35 mouse cellular contexts compared by ENCODE assay signal in genomic region chr5:18001646-18002045, GRCm38 (mm10). TPM values are rescaled to one million over a fixed set of nuclear protein-coding genes. Genes with fewer than 3 reads are reported as not detected.
DNase-seq lines count a peak whose midpoint lies in the region; ATAC-seq and TF ChIP-seq lines count a peak whose summit lies in the region.
"Had no signal": no experiment of that assay in that cellular context is flagged by ENCODE, and none has a peak within 500 bp of the region (broad histone marks: within the 10 kb centered on the region; RNA-seq: fewer than 3 reads in every experiment).

No protein-coding gene starts in this region.

- WGBS in kidney, adult 2 months: 49% methylated on average over 4 of the region's 4 CpGs
- 54% methylated on average over 4 of the region's 4 CpGs for WGBS in liver, postnatal 0 days (ENCODE audit: insufficient replicate concordance)

- no peak for TF ChIP-seq EP300 in liver, postnatal 0 days (IDR thresholded peaks at IDR 0.05; ENCODE audit: low read depth)
- no peak for TF ChIP-seq EP300 in CH12.LX (IDR thresholded peaks at IDR 0.05; ENCODE audit: low read length)

- H3K27me3 ChIP-seq in kidney, adult 2 months (replicated peaks; ENCODE audit: control insufficient read depth, insufficient read depth, low read length): no peaks in the 10 kb centered on the region
- no peaks in the 10 kb centered on the region for H3K27me3 ChIP-seq in liver, postnatal 0 days (ENCODE audit: insufficient read depth, low read length)
- no peaks in the 10 kb centered on the region for H3K27me3 ChIP-seq in CH12.LX (replicated peaks)
- H3K27me3 ChIP-seq: embryonic facial prominence, embryonic 13.5 days; forebrain, embryonic 15.5 days; hindbrain, embryonic 15.5 days; limb, embryonic 12.5 days; megakaryocyte, embryonic 14.5 days; midbrain, embryonic 13.5 days had no signal

- DNase-seq in embryo, embryonic 10.5 days (ENCODE audit: low spot score): peak; percentile 17
- no peak for DNase-seq in embryo, embryonic 11 days
- DNase-seq in kidney, adult 2 months: peak; percentile 40
- no peak for DNase-seq in kidney, postnatal 10 days
- DNase-seq in liver, postnatal 0 days: no peak
- DNase-seq in liver: no peak
- DNase-seq in CH12.LX (ENCODE audit: extremely low read depth): no peak
- no peak for DNase-seq in layer of hippocampus, postnatal 14 days (ENCODE audit: low spot score in 2 of 2)
- DNase-seq: adrenal gland, postnatal 14 days; cerebellum, adult 11 months; cerebellum, adult 9-10 months; cerebellum, postnatal 36 days; gastrocnemius, postnatal 10 days; kidney, adult 11 months; kidney, postnatal 4 days; layer of hippocampus, adult 9-11 months had no signal

- H3K9me3 ChIP-seq in liver, postnatal 0 days (ENCODE audit: low read length): no peaks in the 10 kb centered on the region
- H3K9me3 ChIP-seq in CH12.LX (replicated peaks; ENCODE audit: low read length): no peaks in the 10 kb centered on the region
- H3K9me3 ChIP-seq: embryonic facial prominence, embryonic 13.5 days; forebrain, embryonic 10.5 days; forebrain, embryonic 15.5 days; G1E; hindbrain, embryonic 10.5 days; hindbrain, embryonic 15.5 days; limb, embryonic 12.5 days; megakaryocyte, embryonic 14.5 days; midbrain, embryonic 13.5 days had no signal

- no peak for TF ChIP-seq POLR2A in kidney, adult 2 months (IDR thresholded peaks at IDR 0.05; ENCODE audit: low read depth, low read length)
- no peak for TF ChIP-seq POLR2A in CH12.LX (IDR thresholded peaks at IDR 0.05; ENCODE audit: low read depth, low read length)

- dilution Hi-C loops in CH12.LX (cut with MboI; ENCODE audit: extremely low pct_ligation_motif_present, extremely low pct_unique_long_range_greater_than_20kb, low sequenced_read_pairs): no loop called here

- no peak overlapping the region for H3K4me3 ChIP-seq in kidney, adult 2 months (ENCODE audit: insufficient read depth, low read depth, low read length)
- no peak overlapping the region for H3K4me3 ChIP-seq in liver, postnatal 0 days (ENCODE audit: low read depth, low read length)
- H3K4me3 ChIP-seq in CH12.LX (replicated peaks in 1 of 3; ENCODE audit: low read depth in 2 of 3, low read length in 2 of 3, poor library complexity in 1 of 3): no peak overlapping the region
- H3K4me3 ChIP-seq: embryonic facial prominence, embryonic 13.5 days; forebrain, embryonic 10.5 days; forebrain, embryonic 15.5 days; hindbrain, embryonic 10.5 days; hindbrain, embryonic 15.5 days; limb, embryonic 12.5 days; megakaryocyte, embryonic 14.5 days; midbrain, embryonic 13.5 days had no signal

- H3K4me1 ChIP-seq in kidney, adult 2 months (ENCODE audit: control insufficient read depth, insufficient read depth, low read length): peaks cover 5% of the 10 kb centered on the region; the same call in 1 of the 2 replicates
- H3K4me1 ChIP-seq in liver, postnatal 0 days (ENCODE audit: insufficient read depth): peaks cover 6% of the 10 kb centered on the region; the same call in 1 of the 2 replicates
- peaks cover 9 to 41% of the 10 kb centered on the region in 2 experiments; a peak in 3 of 4 replicates for H3K4me1 ChIP-seq in CH12.LX (ENCODE audit: control insufficient read depth in 1 of 2, insufficient read depth in 2 of 2)
- H3K4me1 ChIP-seq: embryonic facial prominence, embryonic 13.5 days; forebrain, embryonic 10.5 days; forebrain, embryonic 15.5 days; hindbrain, embryonic 15.5 days; limb, embryonic 12.5 days; midbrain, embryonic 13.5 days had no signal

- no peaks in the 10 kb centered on the region for H3K79me2 ChIP-seq in CH12.LX (replicated peaks; ENCODE audit: control insufficient read depth, extremely low read depth, insufficient read depth, poor library complexity, severe bottlenecking)

- no peak for TF ChIP-seq CTCF in kidney, adult 2 months (conservative IDR thresholded peaks at IDR 0.05; ENCODE audit: insufficient read depth, insufficient read length, low read depth, low read length)
- 0 out of 2 replicates have a peak, but pooled peaks have one; percentile 2 for TF ChIP-seq CTCF in liver, postnatal 0 days (IDR thresholded peaks at IDR 0.05; ENCODE audit: low read depth)
- peak in 1 of 2 experiments; percentile 28; a peak in 1 of 4 replicates for TF ChIP-seq CTCF in CH12.LX (conservative IDR thresholded peaks at IDR 0.05 in 1 of 2, IDR thresholded peaks at IDR 0.05 in 1 of 2; ENCODE audit: low read depth in 2 of 2, low read length in 2 of 2)

- H3K27ac ChIP-seq in kidney, adult 2 months (ENCODE audit: insufficient read depth, low read depth, low read length): no peak overlapping the region
- no peak overlapping the region for H3K27ac ChIP-seq in liver, postnatal 0 days (ENCODE audit: low read depth)
- H3K27ac ChIP-seq in CH12.LX (ENCODE audit: insufficient read depth, low read depth): no peak overlapping the region
- H3K27ac ChIP-seq: embryonic facial prominence, embryonic 13.5 days; forebrain, embryonic 10.5 days; forebrain, embryonic 15.5 days; hindbrain, embryonic 10.5 days; hindbrain, embryonic 15.5 days; limb, embryonic 12.5 days; midbrain, embryonic 13.5 days had no signal

- no peak overlapping the region for H3K4me2 ChIP-seq in liver, postnatal 0 days (ENCODE audit: low read depth, low read length)
- no peak overlapping the region for H3K4me2 ChIP-seq in CH12.LX (ENCODE audit: insufficient read depth, low read depth, poor library complexity, severe bottlenecking)
- H3K4me2 ChIP-seq: embryonic facial prominence, embryonic 13.5 days; forebrain, embryonic 15.5 days; heart, embryonic 11.5 days; hindbrain, embryonic 15.5 days; limb, embryonic 12.5 days; liver, embryonic 11.5 days; midbrain, embryonic 13.5 days had no signal

- in situ Hi-C loops in CH12.LX (cut with MboI; ENCODE audit: low pct_ligation_motif_present, low pct_unique_long_range_greater_than_20kb, low sequenced_read_pairs): no loop called here

- no peak overlapping the region for H3K9ac ChIP-seq in liver, postnatal 0 days (replicated peaks)
- H3K9ac ChIP-seq in CH12.LX (ENCODE audit: insufficient read depth, low read depth): no peak overlapping the region
- H3K9ac ChIP-seq: embryonic facial prominence, embryonic 13.5 days; forebrain, embryonic 15.5 days; hindbrain, embryonic 15.5 days; limb, embryonic 12.5 days; midbrain, embryonic 13.5 days had no signal

- ATAC-seq in liver, postnatal 0 days: no peak
- ATAC-seq: forebrain, embryonic 15.5 days; inflammation-experienced regulatory T-cells, adult 6 months; midbrain, embryonic 13.5 days had no signal

- H3K36me3 ChIP-seq in kidney, adult 2 months (ENCODE audit: control insufficient read depth, insufficient read depth, low read length): no peaks in the 10 kb centered on the region
- H3K36me3 ChIP-seq in liver, postnatal 0 days (replicated peaks; ENCODE audit: insufficient read depth, low read length): no peaks in the 10 kb centered on the region
- no peaks in the 10 kb centered on the region for H3K36me3 ChIP-seq in CH12.LX (replicated peaks in 1 of 2; ENCODE audit: control insufficient read depth in 1 of 2, insufficient read depth in 1 of 2, low read length in 1 of 2)
- H3K36me3 ChIP-seq: embryonic facial prominence, embryonic 13.5 days; forebrain, embryonic 10.5 days; forebrain, embryonic 15.5 days; G1E; hindbrain, embryonic 10.5 days; hindbrain, embryonic 15.5 days; limb, embryonic 12.5 days; midbrain, embryonic 13.5 days had no signal

- TF ChIP-seq RAD21 in CH12.LX (IDR thresholded peaks at IDR 0.05; ENCODE audit: low read depth, low read length): peak; percentile 25

TF ChIP-seq in CH12.LX, 34 proteins besides CTCF, POLR2A, EP300 and RAD21:
- TF ChIP-seq KAT2A (IDR thresholded peaks at IDR 0.05; ENCODE audit: insufficient replicate concordance, low read length) (no peak), ETS1 (conservative IDR thresholded peaks at IDR 0.05; ENCODE audit: low read depth, low read length) (no peak), RCOR1 (conservative IDR thresholded peaks at IDR 0.05; ENCODE audit: low read depth, low read length) (no peak), ELF1 (IDR thresholded peaks at IDR 0.05; ENCODE audit: low read depth, low read length) (no peak), E2F4 (IDR thresholded peaks at IDR 0.05; ENCODE audit: insufficient replicate concordance, low read depth, low read length) (no peak), JUN (IDR thresholded peaks at IDR 0.05; ENCODE audit: insufficient read depth, low read depth, low read length) (no peak), ZKSCAN1 (IDR thresholded peaks at IDR 0.05; ENCODE audit: borderline replicate concordance, low read depth, low read length) (no peak), ZMIZ1 (IDR thresholded peaks at IDR 0.05; ENCODE audit: low read depth, low read length) (no peak), JUND (conservative IDR thresholded peaks at IDR 0.05; ENCODE audit: low read depth, low read length) (no peak)

RNA-seq across cellular contexts. Expression of gene Gnat3, which starts 39.3 kb away (rescaled TPM):
- polyA plus RNA-seq in kidney, adult 2 months (2012; rRNA removed): not detected in 2 replicates
- polyA plus RNA-seq in liver, postnatal 0 days (2015; fragmentation: Nextera tagmentation; extraction: Ambion mirVana): not detected in 2 replicates
- 0.51 and 0.97 TPM in 2 replicates for total RNA-seq in CH12.LX (2012; rRNA removed)
- 0.74 and 1.2 TPM in 2 replicates for total RNA-seq in CH12.LX (2014; rRNA removed)
- polyA plus RNA-seq in CH12.LX (2012; ENCODE audit: insufficient read length, low read depth): 0.57 and 0.65 TPM in 2 replicates
- total RNA-seq in layer of hippocampus, postnatal 14 days (2021): not detected
- total RNA-seq: adrenal gland, postnatal 14 days; left cerebral cortex, adult 18-20 months; left cerebral cortex, postnatal 14 days; monocyte, adult 5-6 weeks had no signal
- polyA plus RNA-seq: C2C12; embryonic facial prominence, embryonic 13.5 days; forebrain, embryonic 10.5 days; forebrain, embryonic 15.5 days; G1E; heart, embryonic 11.5 days; hindbrain, embryonic 15.5 days; inflammation-experienced regulatory T-cells, adult 6 months; limb, embryonic 12.5 days; liver, embryonic 11.5 days; liver, embryonic 16.5 days; midbrain, embryonic 13.5 days; neural tube, embryonic 14.5 days; stomach, embryonic 14.5 days had no signal

Comparison
In these comparisons a context has a peak if more than half of its experiments do, and no peak if none do; other contexts are left out.
1. DNase-seq: peak in embryo, embryonic 10.5 days (single experiment) and kidney, adult 2 months (single experiment); none in embryo, embryonic 11 days (single experiment), kidney, postnatal 10 days (single experiment), liver, postnatal 0 days (single experiment), liver (single experiment), CH12.LX (single experiment) and layer of hippocampus, postnatal 14 days (0 of 2).